Mouse (Mus musculus) ES-E14 (cell line): ENCODE results near the gene Csgalnact2. TPM values are rescaled to one million over a fixed set of nuclear protein-coding genes. Genes with fewer than 3 reads are reported as not detected.
A peak's percentile ranks its signal among the peaks of the same experiment; 100 is the strongest.

Experiments
- DNase-seq: peaks from one replicate; pipeline ENCODE4 v3.0.0-alpha.2; 2013; ENCODE audit warnings: low read depth, low spot score
- H3K27ac ChIP-seq: 2 replicates; pipeline ENCODE4 v1.5.1; 2012; ENCODE audit warnings: low read depth, mild to moderate bottlenecking, low read length, moderate library complexity, mixed read lengths; ENCODE audit not compliant: poor library complexity, insufficient read depth, severe bottlenecking
- H3K36me3 ChIP-seq: 2 replicates; pipeline ENCODE4 v1.6.1; 2012; ENCODE audit warnings: mild to moderate bottlenecking, low read length, moderate library complexity, mixed read lengths; ENCODE audit not compliant: control insufficient read depth, poor library complexity, insufficient read depth, severe bottlenecking
- H3K4me1 ChIP-seq, 2 experiments: fragments of 150-350 bp in 1 of 2; sonication (generic) in 1 of 2; 2 replicates each; pipeline ENCODE4 v1.6.1; 2012; ENCODE audit warnings: low read length in 2 of 2, mild to moderate bottlenecking in 1 of 2, mixed read lengths in 1 of 2; ENCODE audit not compliant: control insufficient read depth in 2 of 2, insufficient read depth in 2 of 2, poor library complexity in 1 of 2
- H3K4me3 ChIP-seq, 2 experiments: fragments of 150-350 bp in 1 of 2; sonication (generic) in 1 of 2; 2 replicates each; pipeline ENCODE4 v1.5.1; 2012; ENCODE audit warnings: low read length in 2 of 2, low read depth in 1 of 2, mild to moderate bottlenecking in 1 of 2, mixed read lengths in 1 of 2; ENCODE audit not compliant: insufficient read depth in 1 of 2, poor library complexity in 1 of 2, severe bottlenecking in 1 of 2
- H3K9ac ChIP-seq: 2 replicates; pipeline ENCODE4 v1.6.1; 2012; ENCODE audit warnings: low read depth, mild to moderate bottlenecking, low read length, mixed read lengths; ENCODE audit not compliant: poor library complexity, insufficient read depth, severe bottlenecking
- H3K9me3 ChIP-seq: fragments of 150-350 bp; sonication (generic); 2 replicates; pipeline ENCODE4 v1.6.1; 2012; ENCODE audit warnings: low read depth, mild to moderate bottlenecking, low read length; ENCODE audit not compliant: control insufficient read depth, insufficient read depth
- CHD2 ChIP-seq: IDR thresholded peaks from 2 replicates; pipeline ENCODE4 v1.6.1; 2014; ENCODE audit warnings: mild to moderate bottlenecking, low read depth, low read length, inconsistent platforms
- HCFC1 ChIP-seq: IDR thresholded peaks from 2 replicates; pipeline ENCODE4 v1.6.1; 2012; ENCODE audit warnings: low read length, inconsistent platforms, borderline replicate concordance; ENCODE audit not compliant: insufficient read depth
- MAFK ChIP-seq: IDR thresholded peaks from 2 replicates; pipeline ENCODE4 v1.6.1; 2014; ENCODE audit warnings: mild to moderate bottlenecking, low read depth, low read length, inconsistent platforms; ENCODE audit not compliant: insufficient read depth
- ZC3H11A ChIP-seq: IDR thresholded peaks from 2 replicates; pipeline ENCODE4 v1.6.1; 2012; ENCODE audit warnings: low read depth, mild to moderate bottlenecking, inconsistent platforms, low read length, borderline replicate concordance
- ZNF384 ChIP-seq: IDR thresholded peaks from 2 replicates; pipeline ENCODE4 v1.6.1; 2012; ENCODE audit warnings: low read depth, low read length, inconsistent platforms
- in situ Hi-C, 2 experiments: fragments of 600-800 bp; cut with MboI; formaldehyde crosslinking; loops; one replicate each; pipeline ENCODE4 v1.15.1; 2025; ENCODE audit warnings: low sequenced_read_pairs in 2 of 2, inconsistent platforms in 1 of 2; ENCODE audit not compliant: unreplicated experiment in 2 of 2
- total RNA-seq: library from RNA; depleted of rRNA; stranded (reverse); fragments of 300-350 nt; gene quantifications from 2 replicates; pipeline ENCODE4 v1.2.3, GENCODE M21; 2012

Csgalnact2 gene
- total RNA-seq, 1 experiment = 9.1 TPM

- no peaks in the 10 kb centered on the region for H3K36me3 ChIP-seq
- H3K27ac ChIP-seq = no peak overlapping the region
- TF ChIP-seq CHD2 (no peak), MAFK (no peak), ZNF384 (no peak), HCFC1 (no peak), ZC3H11A (no peak)
- no peaks in the 10 kb centered on the region for H3K4me1 ChIP-seq
- no peak for DNase-seq
- H3K9me3 ChIP-seq = no peaks in the 10 kb centered on the region
- H3K4me3 ChIP-seq = no peak overlapping the region
- in situ Hi-C loops = no loop called here
- no peak overlapping the region for H3K9ac ChIP-seq
Measured at GRCm38 (mm10) chr6:118080711-118081110, 58.2 kb downstream of the Csgalnact2 start.

DNA sequence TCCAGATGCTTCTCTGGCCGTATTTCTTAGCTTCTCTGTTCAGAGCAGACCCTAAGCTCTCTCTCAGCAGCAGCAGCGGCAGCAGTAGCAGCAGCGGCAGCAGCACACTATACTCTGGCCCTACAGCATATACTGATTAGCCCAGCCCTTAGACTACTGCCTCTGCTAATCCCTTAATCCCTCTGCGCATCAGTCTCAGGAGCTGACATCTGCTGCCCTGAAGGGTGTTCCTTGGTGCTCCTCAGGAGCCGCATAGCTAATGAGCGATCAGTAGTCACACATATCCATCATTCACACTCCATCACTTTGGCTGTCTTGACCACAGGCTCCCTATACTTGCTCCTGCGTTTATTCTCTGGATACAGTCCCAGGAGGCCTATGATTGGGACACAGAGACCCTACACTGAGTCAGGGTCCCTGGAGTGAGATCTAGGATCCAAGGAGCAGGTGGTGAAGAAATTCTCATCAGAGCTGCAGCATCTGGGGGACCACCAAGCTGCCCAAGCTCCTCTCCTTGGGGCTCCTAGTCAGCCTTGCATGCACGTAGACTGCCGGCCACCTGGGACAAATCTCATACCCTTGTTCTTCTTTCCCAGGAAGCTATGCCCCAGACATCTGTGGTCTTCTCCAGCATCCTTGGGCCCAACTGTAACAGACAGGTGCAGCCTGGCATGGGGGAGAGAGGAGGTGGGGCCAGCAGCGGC, 59.0 kb downstream of the Csgalnact2 start:
- Histone ChIP-seq H3K36me3 (no peaks in the 10 kb centered on the region), H3K9ac (no peak overlapping the region), H3K4me1 (no peaks in the 10 kb centered on the region), H3K27ac (no peak overlapping the region), H3K4me3 (no peak overlapping the region), H3K9me3 (no peaks in the 10 kb centered on the region)
- TF ChIP-seq MAFK (no peak), ZC3H11A (no peak), CHD2 (no peak), HCFC1 (no peak), ZNF384 (no peak)
- DNase-seq = no peak
- in situ Hi-C loops = no loop called here

DNA sequence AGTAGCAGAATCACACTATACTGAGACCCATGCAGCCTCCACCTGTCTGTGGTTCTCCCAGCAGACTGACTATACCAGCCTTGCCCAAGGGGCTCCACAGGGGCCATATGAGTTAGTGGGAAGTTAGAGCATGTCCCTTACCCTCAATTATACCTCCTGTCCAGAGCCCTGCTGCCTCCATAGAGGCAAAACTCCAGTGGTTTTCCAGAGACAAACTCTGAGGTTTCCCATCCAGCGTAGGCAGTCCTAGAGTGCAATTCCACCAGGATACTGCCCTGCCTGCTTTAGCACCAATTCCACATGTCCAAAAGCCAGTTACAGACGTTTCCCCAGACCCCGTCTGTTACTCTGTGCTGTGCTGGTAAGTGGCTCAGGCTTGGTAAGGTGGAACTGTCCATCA, 59.6 kb downstream of the Csgalnact2 start:
- Histone ChIP-seq H3K4me1 (no peaks in the 10 kb centered on the region), H3K9me3 (no peaks in the 10 kb centered on the region), H3K9ac (no peak overlapping the region), H3K27ac (no peak overlapping the region), H3K4me3 (no peak overlapping the region), H3K36me3 (no peaks in the 10 kb centered on the region)
- DNase-seq = no peak
- in situ Hi-C loops = no loop called here
- TF ChIP-seq CHD2 = no peak
- no peak for TF ChIP-seq HCFC1
- TF ChIP-seq MAFK = no peak
- no peak for TF ChIP-seq ZC3H11A
- TF ChIP-seq ZNF384 = no peak

DNA sequence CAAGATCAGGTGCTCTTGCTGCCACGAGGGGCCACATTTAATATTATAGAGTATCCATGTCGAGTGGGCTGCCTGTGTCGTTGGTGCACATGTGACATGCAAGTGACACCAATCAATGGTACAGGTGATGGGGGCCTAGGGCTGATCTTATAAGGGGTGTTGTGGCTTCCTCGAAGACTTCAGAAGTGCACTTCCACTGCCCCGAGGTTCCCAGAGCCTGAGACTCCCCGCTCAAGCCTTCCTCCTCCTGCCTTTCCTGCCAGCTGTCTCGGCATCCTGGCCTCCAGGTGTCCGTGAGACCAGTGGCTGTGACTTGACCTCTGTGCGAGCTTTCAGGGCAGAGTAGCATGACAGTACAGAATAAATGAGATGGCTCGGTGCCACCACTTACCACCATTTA, 60.2 kb downstream of the Csgalnact2 start:
- no peak overlapping the region for H3K4me3 ChIP-seq
- no peaks in the 10 kb centered on the region for H3K36me3 ChIP-seq
- H3K9me3 ChIP-seq = no peaks in the 10 kb centered on the region
- in situ Hi-C loops = no loop called here
- no peak for DNase-seq
- TF ChIP-seq CHD2 = no peak
- no peak for TF ChIP-seq HCFC1
- no peak for TF ChIP-seq MAFK
- no peak for TF ChIP-seq ZNF384
- TF ChIP-seq ZC3H11A = no peak
- no peak overlapping the region for H3K9ac ChIP-seq
- H3K27ac ChIP-seq = no peak overlapping the region
- H3K4me1 ChIP-seq = no peaks in the 10 kb centered on the region

DNA sequence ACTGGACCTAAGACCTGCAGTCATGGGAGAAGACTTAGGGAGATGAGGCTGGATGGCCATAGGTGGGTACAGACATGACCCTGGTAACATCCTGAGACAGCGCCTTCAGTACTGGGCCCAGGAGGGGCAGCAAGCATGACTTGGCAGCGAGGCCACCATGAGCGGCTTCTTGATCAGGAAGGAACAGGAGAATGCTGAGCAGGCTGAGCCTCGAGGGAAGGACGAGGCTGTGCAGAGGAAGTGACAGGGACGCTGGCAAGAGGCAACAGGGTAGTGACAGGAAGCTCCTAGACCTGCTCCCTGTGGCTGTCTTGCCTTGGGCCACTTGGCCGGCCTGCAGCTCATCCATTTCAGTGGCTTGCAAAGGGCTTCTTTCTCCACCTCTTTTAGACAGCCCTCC, 61.5 kb downstream of the Csgalnact2 start:
- no peak for DNase-seq
- TF ChIP-seq HCFC1 (no peak), MAFK (no peak), CHD2 (no peak), ZNF384 (no peak), ZC3H11A (no peak)
- in situ Hi-C loops = no loop called here

More for the DNA sequence above, 61.5 kb downstream of the Csgalnact2 start:
- Histone ChIP-seq H3K9me3 (no peaks in the 10 kb centered on the region), H3K9ac (no peak overlapping the region), H3K4me3 (no peak overlapping the region), H3K36me3 (no peaks in the 10 kb centered on the region), H3K27ac (peak overlapping the region; percentile 7; the same call in 1 of the 2 replicates), H3K4me1 (no peaks in the 10 kb centered on the region)
